Mouse (Mus musculus): ENCODE data around the gene Lgr5. TPM values are rescaled to one million over a fixed set of nuclear protein-coding genes. Genes with fewer than 3 reads are reported as not detected.

The Lgr5 gene
- total RNA-seq, 1 experiment from 2014 or later, result 0.05 TPM

GRCm38 (mm10) chr10:115465072-115465471 is 122.5 kb downstream of the Lgr5 start:
- no peak for ATAC-seq (replicated peaks; ENCODE audit: low read depth, poor library complexity, severe bottlenecking)

- ATAC-seq (replicated peaks; ENCODE audit: low read depth, poor library complexity, severe bottlenecking), result no peak; the same call in 1 of the 2 replicates
These were observed 124.9 kb downstream of the Lgr5 start for GRCm38 (mm10) chr10:115462646-115463045.

DNA sequence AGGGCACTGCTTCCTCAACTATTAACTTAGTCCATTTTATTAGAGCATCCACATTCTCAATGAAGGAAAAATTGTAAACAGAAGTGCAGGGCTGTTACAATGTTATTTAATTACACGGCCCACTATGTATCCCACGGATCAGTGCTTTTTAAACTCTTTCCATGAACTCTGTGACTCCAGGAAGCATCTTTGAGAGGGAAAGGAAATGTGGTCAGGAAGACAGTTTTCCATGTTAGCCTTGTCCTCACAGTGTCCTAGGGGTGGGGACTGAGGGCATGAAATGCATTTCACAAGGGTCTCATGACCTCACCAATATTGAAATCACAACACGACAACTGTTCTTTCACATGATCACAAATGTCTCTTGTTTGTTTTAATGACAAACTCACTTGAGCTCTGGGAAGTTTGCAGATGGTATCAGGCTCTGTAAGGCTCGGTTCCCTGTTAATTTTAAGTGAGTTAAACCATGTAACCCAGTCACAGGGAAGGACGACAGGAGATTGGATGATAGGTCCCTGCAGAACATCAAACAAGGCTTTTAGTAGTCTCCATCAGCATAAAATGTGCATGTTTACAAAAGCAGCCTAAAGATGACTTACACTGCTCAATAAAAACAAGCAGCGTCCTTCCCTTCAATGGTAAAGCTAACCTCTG is 130.1 kb downstream of the Lgr5 start:
- no peak for ATAC-seq (replicated peaks; ENCODE audit: low read depth, poor library complexity, severe bottlenecking)

DNA sequence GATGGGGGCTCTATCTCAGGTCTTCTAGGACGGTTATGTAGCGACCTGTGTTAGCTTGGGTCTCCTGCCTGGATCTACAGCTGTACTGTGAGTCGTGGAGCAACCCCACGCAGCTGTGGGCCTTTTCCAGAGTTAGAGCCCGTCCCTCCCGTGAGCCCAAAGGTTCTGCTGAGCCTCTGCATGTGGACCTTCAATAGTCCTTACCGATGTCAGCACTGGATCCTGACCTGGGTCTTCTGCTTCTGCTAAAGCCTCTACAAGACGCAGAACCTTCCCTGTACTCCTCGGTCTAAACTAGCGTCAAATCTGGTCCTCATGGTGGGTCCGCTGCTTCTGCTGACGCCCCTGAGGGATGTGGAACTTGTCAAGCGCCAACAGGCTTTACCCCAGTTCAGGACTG is 139.0 kb downstream of the Lgr5 start:
- ATAC-seq (replicated peaks; ENCODE audit: low read depth, poor library complexity, severe bottlenecking), result no peak

DNA sequence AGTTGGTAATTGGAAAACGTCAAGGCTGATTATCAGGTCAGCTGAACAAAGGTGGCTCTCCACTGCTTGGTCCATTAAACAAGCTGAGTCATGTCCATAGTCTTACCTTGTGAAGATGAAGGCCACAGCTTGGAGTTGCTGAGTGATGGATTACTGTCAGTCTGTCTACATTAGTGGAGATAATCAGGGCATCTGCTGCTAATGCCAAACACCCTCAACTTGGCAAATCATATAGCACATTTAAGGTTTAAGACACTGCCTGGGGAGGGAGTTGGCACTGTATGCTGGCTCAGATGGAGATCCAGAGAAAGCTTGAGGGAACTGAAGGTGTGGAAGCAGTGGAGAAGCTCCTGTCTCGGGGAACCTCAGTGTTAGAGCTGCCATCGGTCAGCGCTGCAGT is 150.3 kb downstream of the Lgr5 start:
- no peak for ATAC-seq (replicated peaks; ENCODE audit: low read depth, poor library complexity, severe bottlenecking)

GRCm38 (mm10) chr10:115425351-115425750 is 162.2 kb downstream of the Lgr5 start:
- no peak for ATAC-seq (replicated peaks; ENCODE audit: low read depth, poor library complexity, severe bottlenecking)

- no peak for ATAC-seq (replicated peaks; ENCODE audit: low read depth, poor library complexity, severe bottlenecking)
These were observed 165.6 kb downstream of the Lgr5 start for GRCm38 (mm10) chr10:115421976-115422375.

- no peak for ATAC-seq (replicated peaks; ENCODE audit: low read depth, poor library complexity, severe bottlenecking)
These were observed 173.5 kb downstream of the Lgr5 start for GRCm38 (mm10) chr10:115414056-115414455.

DNA sequence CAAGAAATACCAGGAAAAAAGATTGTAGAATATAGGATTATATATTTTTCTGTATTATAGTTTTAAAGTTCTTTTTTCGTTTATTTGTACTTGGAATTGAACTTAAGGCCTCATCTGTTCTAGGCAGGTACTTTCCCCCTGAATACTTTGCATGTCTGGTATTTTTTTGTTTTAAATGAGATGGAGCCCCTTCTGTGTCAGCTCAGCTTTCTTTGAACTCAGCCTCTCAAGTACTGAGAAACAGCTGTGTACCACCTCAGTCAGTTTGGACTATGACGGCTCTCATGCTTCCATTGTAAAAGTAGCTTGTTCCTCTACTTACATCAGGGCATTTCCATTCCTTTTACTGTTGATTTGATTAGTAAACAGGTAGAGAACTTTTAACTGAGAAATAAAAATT is 174.1 kb downstream of the Lgr5 start:
- no peak for ATAC-seq (replicated peaks; ENCODE audit: low read depth, poor library complexity, severe bottlenecking)

- peak; percentile 89 for ATAC-seq (replicated peaks; ENCODE audit: low read depth, poor library complexity, severe bottlenecking)
These were observed 181.2 kb downstream of the Lgr5 start for GRCm38 (mm10) chr10:115406393-115406792.

Other genes with a start within 250 kb of the Lgr5 start
- 19.6 and 22.2 TPM in 2 replicates for gene Tmem19, start 225.3 kb downstream of the Lgr5 start, total RNA-seq (2017)
- 10.0 and 11.7 TPM in 2 replicates for gene Thap2, start 203.3 kb downstream of the Lgr5 start, total RNA-seq (2017)
- gene Zfc3h1, start 202.8 kb downstream of the Lgr5 start, total RNA-seq (2017), result 39.7 and 62.4 TPM in 2 replicates
- not detected in 2 replicates for gene A930009A15Rik, start 17.8 kb downstream of the Lgr5 start, total RNA-seq (2017)
- 28.3 and 31.6 TPM in 2 replicates for gene Tspan8, start 229.1 kb upstream of the Lgr5 start, total RNA-seq (2017)